Mouse (Mus musculus) hindbrain, embryonic 16.5 days (tissue): Measurements from ENCODE around the gene Pla2g4b. TPM values are rescaled to one million over a fixed set of nuclear protein-coding genes. Genes with fewer than 3 reads are reported as not detected.

Experiments
- ATAC-seq: fragments of 200-750 bp; cut with Nextera tagmentation; 2 replicates; pipeline ENCODE4 v1.8.0; 2017; ENCODE audit warnings: moderate TSS enrichment, moderate library complexity
- H3K27ac ChIP-seq: fragments of 300-500 bp; sonication (generic); 2 replicates; pipeline ENCODE4 v1.5.1; 2014; ENCODE audit warnings: low read depth, mild to moderate bottlenecking, control low read depth, low read length, moderate library complexity
- H3K27me3 ChIP-seq: fragments of 300-500 bp; sonication (generic); replicated peaks from 2 replicates; pipeline ENCODE4 v1.6.1; 2014; ENCODE audit warnings: low read length; ENCODE audit not compliant: control insufficient read depth, insufficient read depth
- H3K36me3 ChIP-seq: fragments of 300-500 bp; sonication (generic); 2 replicates; pipeline ENCODE4 v1.6.1; 2014; ENCODE audit warnings: mild to moderate bottlenecking, low read length, moderate library complexity, mixed read lengths; ENCODE audit not compliant: control insufficient read depth, insufficient read depth
- H3K4me1 ChIP-seq: fragments of 300-500 bp; sonication (generic); 2 replicates; pipeline ENCODE4 v1.6.1; 2014; ENCODE audit warnings: low read depth, low read length; ENCODE audit not compliant: control insufficient read depth, insufficient read depth
- H3K4me2 ChIP-seq: fragments of 300-500 bp; sonication (generic); 2 replicates; pipeline ENCODE4 v1.6.1; 2014; ENCODE audit warnings: mild to moderate bottlenecking, low read length, control low read depth, moderate library complexity
- H3K4me3 ChIP-seq: fragments of 300-500 bp; sonication (generic); 2 replicates; pipeline ENCODE4 v1.5.1; 2014; ENCODE audit warnings: mild to moderate bottlenecking, low read length, control low read depth, moderate library complexity
- H3K9ac ChIP-seq: fragments of 300-500 bp; sonication (generic); 2 replicates; pipeline ENCODE4 v1.6.1; 2014; ENCODE audit warnings: low read depth, mild to moderate bottlenecking, control low read depth, low read length, moderate library complexity
- H3K9me3 ChIP-seq: fragments of 300-500 bp; sonication (generic); 2 replicates; pipeline ENCODE4 v1.6.1; 2014; ENCODE audit warnings: mild to moderate bottlenecking, low read length, moderate library complexity; ENCODE audit not compliant: control insufficient read depth
- WGBS: fragments of 180-500 bp; shearing (Covaris S2); extraction: QIAGEN DNeasy Blood & Tissue Kit; methylation state at CpG from one replicate; pipeline ENCODE4 v1.1.7; 2014; 5-methylcytosine and 5-hydroxymethylcytosine counted together
- polyA plus RNA-seq: library from polyadenylated mRNA; unstranded; fragments of >200 nt; fragmentation: Nextera tagmentation; extraction: Ambion mirVana; gene quantifications from 2 replicates; pipeline ENCODE4 v1.2.1, GENCODE M21; 2015

Pla2g4b gene
- polyA plus RNA-seq, 1 experiment from 2014 or later, result 1.9 TPM

DNA sequence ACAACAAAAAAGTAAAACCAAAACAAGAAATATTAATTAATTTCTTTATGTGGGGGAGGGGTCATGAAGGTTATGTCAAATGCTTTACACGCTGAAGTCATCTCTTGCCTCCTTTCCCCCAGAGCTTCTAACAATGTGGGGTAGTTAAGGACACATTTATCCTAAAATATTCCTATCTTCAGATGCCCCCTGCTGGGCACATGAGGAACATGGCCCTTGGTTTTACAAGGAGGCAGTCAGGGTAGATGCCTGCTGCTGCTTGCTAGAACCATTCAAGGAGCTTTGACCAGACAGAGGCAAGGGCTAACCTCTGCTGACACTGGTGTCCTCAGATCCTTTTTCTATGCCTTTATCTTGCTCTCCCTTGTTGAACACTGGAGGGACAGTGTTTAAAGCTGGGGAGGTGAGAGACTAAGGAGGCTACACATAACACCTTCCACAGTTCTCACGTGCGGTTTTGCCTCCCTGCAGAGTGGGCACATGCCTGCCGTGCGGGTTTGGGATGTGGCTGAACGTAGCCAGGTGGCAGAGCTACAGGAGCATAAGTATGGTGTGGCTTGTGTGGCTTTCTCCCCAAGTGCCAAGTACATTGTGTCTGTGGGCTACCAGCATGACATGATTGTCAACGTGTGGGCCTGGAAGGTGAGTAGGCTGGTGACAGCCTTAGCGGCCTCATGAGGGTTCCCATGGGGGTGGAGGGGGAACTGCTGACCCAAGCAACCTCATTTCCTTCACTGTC is 21.6 kb upstream of the Pla2g4b start:
- no peak overlapping the region for H3K4me2 ChIP-seq
- WGBS, result 72% methylated on average over 8 of the region's 8 CpGs

DNA sequence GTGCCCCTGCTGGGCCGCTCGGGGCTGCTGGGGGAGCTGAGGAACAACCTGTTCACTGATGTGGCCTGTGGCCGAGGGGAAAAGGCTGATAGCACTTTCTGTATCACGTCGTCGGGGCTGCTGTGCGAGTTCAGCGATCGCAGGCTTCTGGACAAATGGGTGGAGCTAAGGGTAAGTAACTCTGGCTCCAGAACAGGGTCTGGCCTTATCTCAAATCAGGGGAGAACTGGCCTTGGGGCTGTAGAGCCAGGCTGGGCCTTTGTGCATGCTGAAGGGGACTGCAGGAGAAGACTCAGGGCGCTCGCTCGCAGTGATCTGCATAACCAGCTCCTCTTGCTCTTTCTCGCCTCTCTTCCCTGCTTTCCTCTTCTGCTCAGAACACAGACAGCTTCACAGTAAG is 20.3 kb upstream of the Pla2g4b start:
- no peak overlapping the region for H3K4me2 ChIP-seq
- no peaks in the 10 kb centered on the region for H3K4me1 ChIP-seq
- WGBS, result 89% methylated on average over 13 of the region's 13 CpGs
- no peak overlapping the region for H3K27ac ChIP-seq
- no peak for ATAC-seq
- H3K9me3 ChIP-seq, result no peaks in the 10 kb centered on the region
- H3K4me3 ChIP-seq, result no peak overlapping the region
- H3K27me3 ChIP-seq, result no peaks in the 10 kb centered on the region
- H3K9ac ChIP-seq, result no peak overlapping the region
- H3K36me3 ChIP-seq, result peaks cover 12% of the 10 kb centered on the region

More for the DNA sequence above, 21.6 kb upstream of the Pla2g4b start:
- H3K4me1 ChIP-seq, result no peaks in the 10 kb centered on the region
- H3K27me3 ChIP-seq, result no peaks in the 10 kb centered on the region
- H3K4me3 ChIP-seq, result no peak overlapping the region
- H3K9ac ChIP-seq, result no peak overlapping the region
- H3K9me3 ChIP-seq, result no peaks in the 10 kb centered on the region
- no peak overlapping the region for H3K27ac ChIP-seq
- 0 out of 2 replicates have a peak, but pooled peaks have one; percentile 37 for ATAC-seq
- H3K36me3 ChIP-seq, result peaks cover 6% of the 10 kb centered on the region; the same call in 1 of the 2 replicates

GRCm38 (mm10) chr2:120013831-120014486 is 19.3 kb upstream of the Pla2g4b start:
- peaks cover 16% of the 10 kb centered on the region for H3K36me3 ChIP-seq
- no peak overlapping the region for H3K4me2 ChIP-seq
- no peak overlapping the region for H3K9ac ChIP-seq
- H3K27ac ChIP-seq, result no peak overlapping the region
- H3K27me3 ChIP-seq, result no peaks in the 10 kb centered on the region
- ATAC-seq, result no peak
- no peaks in the 10 kb centered on the region for H3K4me1 ChIP-seq
- 90% methylated on average over 2 of the region's 2 CpGs for WGBS
- no peaks in the 10 kb centered on the region for H3K9me3 ChIP-seq
- no peak overlapping the region for H3K4me3 ChIP-seq

- H3K4me2 ChIP-seq, result no peak overlapping the region
- H3K4me1 ChIP-seq, result no peaks in the 10 kb centered on the region
- H3K36me3 ChIP-seq, result peaks cover 23% of the 10 kb centered on the region
- ATAC-seq, result no peak
- no peak overlapping the region for H3K27ac ChIP-seq
- H3K9ac ChIP-seq, result no peak overlapping the region
- no peak overlapping the region for H3K4me3 ChIP-seq
- H3K27me3 ChIP-seq, result no peaks in the 10 kb centered on the region
- no peaks in the 10 kb centered on the region for H3K9me3 ChIP-seq
- WGBS, result 95% methylated on average over 4 of the region's 4 CpGs
These were observed 17.3 kb upstream of the Pla2g4b start for GRCm38 (mm10) chr2:120015882-120016281.

- H3K4me3 ChIP-seq, result no peak overlapping the region
- no peak overlapping the region for H3K27ac ChIP-seq
- H3K9me3 ChIP-seq, result no peaks in the 10 kb centered on the region
- no peak overlapping the region for H3K4me2 ChIP-seq
- 87% methylated on average over 12 of the region's 12 CpGs for WGBS
- ATAC-seq, result no peak
- H3K27me3 ChIP-seq, result no peaks in the 10 kb centered on the region
- H3K36me3 ChIP-seq, result peaks cover 39% of the 10 kb centered on the region
- H3K4me1 ChIP-seq, result no peaks in the 10 kb centered on the region
- no peak overlapping the region for H3K9ac ChIP-seq
These were observed 15.6 kb upstream of the Pla2g4b start for GRCm38 (mm10) chr2:120017599-120017998.

DNA sequence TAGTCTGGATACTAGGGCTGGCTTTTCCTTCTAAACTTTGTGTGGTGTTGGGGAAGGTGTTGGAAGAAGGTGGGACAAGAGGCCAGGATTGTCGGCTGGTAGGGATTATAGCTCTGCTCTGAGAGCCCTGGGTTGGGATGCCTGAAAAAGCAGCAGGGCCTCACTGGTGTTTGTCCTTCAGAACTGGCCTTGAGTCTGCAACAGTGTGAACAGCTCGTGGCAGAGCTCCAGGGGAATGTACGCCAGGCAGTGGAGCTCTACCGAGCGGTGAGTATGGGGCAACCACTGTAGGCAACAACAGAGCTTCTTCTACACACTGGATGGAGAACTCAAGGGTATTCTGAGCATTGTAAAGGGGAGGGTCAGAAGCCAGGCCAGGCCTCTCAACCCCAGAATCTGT is 8.9 kb upstream of the Pla2g4b start:
- Histone ChIP-seq H3K9ac (no peak overlapping the region), H3K27me3 (no peaks in the 10 kb centered on the region), H3K27ac (no peak overlapping the region), H3K4me2 (no peak overlapping the region), H3K9me3 (no peaks in the 10 kb centered on the region), H3K36me3 (peaks cover 40% of the 10 kb centered on the region), H3K4me1 (peaks cover 12% of the 10 kb centered on the region), H3K4me3 (no peak overlapping the region)
- ATAC-seq, result no peak
- 94% methylated on average over 5 of the region's 5 CpGs for WGBS

GRCm38 (mm10) chr2:120026984-120027949 is 6.0 kb upstream of the Pla2g4b start, which contains the start of the genes Jmjd7 and Gm28042:
TSS of gene Jmjd7 (plus strand) at chr2:120027483.
TSS of gene Gm28042 (plus strand) at chr2:120027493.
- Histone ChIP-seq H3K27ac (peak within 1 kb of the TSS; percentile 92), H3K4me3 (peak within 1 kb of the TSS; percentile 77), H3K9ac (peak within 1 kb of the TSS; percentile 85), H3K36me3 (peaks cover 22% of the 10 kb centered on the region), H3K9me3 (no peaks in the 10 kb centered on the region), H3K4me2 (peak within 1 kb of the TSS; percentile 82), H3K4me1 (peaks cover 12% of the 10 kb centered on the region), H3K27me3 (no peaks in the 10 kb centered on the region)
- ATAC-seq, result peak; percentile 92
- WGBS, result 5% methylated on average over 50 of the region's 50 CpGs

- peak overlapping the region; percentile 77 for H3K4me3 ChIP-seq
- ATAC-seq, result peak; percentile 35
- no peaks in the 10 kb centered on the region for H3K9me3 ChIP-seq
- peak overlapping the region; percentile 92 for H3K27ac ChIP-seq
- 48% methylated on average over 3 of the region's 3 CpGs for WGBS
- H3K9ac ChIP-seq, result peak overlapping the region; percentile 85
- H3K4me1 ChIP-seq, result peaks cover 12% of the 10 kb centered on the region
- H3K27me3 ChIP-seq, result no peaks in the 10 kb centered on the region
- H3K36me3 ChIP-seq, result peaks cover 16% of the 10 kb centered on the region
- H3K4me2 ChIP-seq, result peak overlapping the region; percentile 82
These were observed 5.3 kb upstream of the Pla2g4b start for GRCm38 (mm10) chr2:120027950-120028331.
